Mouse (Mus musculus) fibroblast of lung, adult 2 months (primary cell): ENCODE results near the gene 1700080O16Rik.
A peak's percentile ranks its signal among the peaks of the same experiment; 100 is the strongest.

Experiments used
- DNase-seq: peaks from one replicate; pipeline ENCODE4 v3.0.0-alpha.2; 2011; ENCODE audit warnings: low read depth

The 1700080O16Rik gene

GRCm38 (mm10) chrX:51972672-51973071 lies at the start of gene 1700080O16Rik:
1700080O16Rik (minus strand) TSS chrX:51972772.
- no peak for DNase-seq

DNA sequence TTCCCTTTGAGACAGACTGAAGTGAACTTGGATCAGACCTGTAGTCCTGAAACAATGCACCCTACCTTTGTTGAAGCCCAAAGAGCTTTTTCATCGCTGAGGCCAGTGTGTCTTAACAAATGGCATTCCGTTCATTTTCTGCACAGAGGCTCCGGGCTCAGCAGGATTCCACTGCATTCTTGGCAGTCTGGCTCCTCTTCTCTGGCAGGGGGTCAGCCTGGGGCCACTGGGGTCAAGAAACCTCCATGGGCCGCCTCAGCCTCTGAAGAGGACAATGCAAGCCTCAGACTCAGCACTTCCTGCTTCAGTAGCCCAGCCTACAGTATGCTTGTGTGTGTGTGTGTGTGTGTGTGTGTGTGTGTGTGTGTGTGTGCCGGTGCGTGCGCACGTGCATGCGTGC lies 45.1 kb upstream of the 1700080O16Rik start:
- DNase-seq: peak; percentile 10

DNA sequence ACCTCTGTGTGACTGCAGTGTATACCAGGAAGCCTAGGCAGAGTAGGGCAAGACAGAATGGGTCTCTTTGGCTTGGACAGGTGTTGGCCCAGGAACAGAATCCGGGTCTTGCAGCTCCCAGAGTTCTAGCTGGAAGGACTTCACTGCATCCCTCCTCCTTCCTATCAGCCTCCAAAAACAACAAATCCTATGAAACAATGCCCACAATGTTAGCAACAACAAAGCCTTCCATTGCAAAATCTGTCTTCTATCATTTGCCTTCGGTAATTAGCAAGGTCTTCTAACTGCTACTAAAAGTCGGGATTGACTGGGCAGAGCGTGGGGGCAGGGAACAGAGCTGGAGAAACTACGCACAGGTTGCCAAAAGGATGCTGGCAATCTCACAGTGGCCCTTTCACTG lies 27.5 kb upstream of the 1700080O16Rik start:
- no peak for DNase-seq

- DNase-seq: no peak
These were observed 26.9 kb upstream of the 1700080O16Rik start for GRCm38 (mm10) chrX:51999426-51999825.

DNA sequence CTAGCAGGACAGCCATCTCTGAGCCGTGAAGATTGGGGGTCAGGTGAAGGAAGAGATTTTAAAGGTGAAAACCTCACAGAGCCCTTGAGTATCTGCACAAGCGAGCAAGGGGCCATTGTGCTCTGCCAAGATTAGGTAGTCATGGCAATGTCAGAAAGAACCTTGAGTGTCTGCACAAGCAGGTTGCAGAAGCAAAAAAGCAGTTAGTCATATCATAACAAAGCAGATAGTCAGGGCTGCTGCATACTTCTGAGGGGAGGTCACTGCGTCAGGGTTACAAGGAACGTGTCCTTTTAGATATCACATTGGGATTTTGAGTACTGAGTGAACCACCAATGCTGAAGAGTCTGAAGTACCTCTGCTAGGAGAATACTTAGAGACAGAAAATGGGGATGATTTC lies 3.8 kb upstream of the 1700080O16Rik start:
- no peak for DNase-seq

DNA sequence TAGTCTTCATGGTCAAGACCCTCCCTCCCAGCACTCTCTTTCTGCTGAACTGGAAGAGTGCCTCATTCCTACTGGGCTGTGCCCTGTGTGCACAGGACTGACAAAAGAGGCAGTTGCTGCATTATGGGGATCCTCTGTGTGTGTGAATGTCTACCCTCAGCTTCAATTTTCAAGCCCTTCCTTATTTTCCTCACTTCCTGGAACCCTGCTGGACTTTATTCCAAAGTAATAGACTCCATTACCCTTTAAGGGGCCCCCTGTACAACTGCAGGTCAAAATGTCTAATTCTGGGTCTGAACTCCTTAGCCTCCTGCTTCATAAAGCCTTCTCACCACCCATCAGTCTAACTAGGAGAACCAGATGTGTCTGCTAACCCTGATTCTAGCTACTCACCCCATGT lies 2.0 kb upstream of the 1700080O16Rik start:
- DNase-seq: no peak

- DNase-seq: peak; percentile 36
These were observed 24.5 kb downstream of the 1700080O16Rik start for GRCm38 (mm10) chrX:51948071-51948470.

- no peak for DNase-seq
These were observed 34.5 kb downstream of the 1700080O16Rik start for GRCm38 (mm10) chrX:51938076-51938475.

DNA sequence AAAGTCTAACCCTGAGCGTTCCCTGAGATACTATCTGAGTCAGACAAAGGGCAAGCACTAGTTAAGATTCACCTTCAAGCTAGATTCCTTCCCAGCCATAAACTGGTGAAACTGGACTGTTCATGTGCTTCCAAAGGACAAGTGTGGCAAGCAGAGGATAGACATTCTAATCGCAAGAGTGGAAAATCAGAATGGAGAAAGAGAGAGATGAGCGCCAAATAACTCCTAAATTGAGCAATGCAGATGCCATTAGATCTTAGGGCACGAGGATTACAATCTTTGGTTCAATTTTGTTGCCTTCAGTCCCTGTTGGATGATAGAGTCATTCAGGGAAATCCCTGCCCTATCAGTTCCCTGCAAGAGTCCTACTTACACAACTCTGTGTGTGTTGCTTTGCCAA lies 53.5 kb downstream of the 1700080O16Rik start:
- DNase-seq: no peak
